Mouse (Mus musculus): ENCODE results near the gene Nek11. TPM values are rescaled to one million over a fixed set of nuclear protein-coding genes. Genes with fewer than 3 reads are reported as not detected.

Gene Nek11
- polyA plus RNA-seq, 1 experiment from 2014 or later, result not detected

- H3K9me3 ChIP-seq (ENCODE audit: low read length), result no peaks in the 10 kb centered on the region
- no peak overlapping the region for H3K9ac ChIP-seq (replicated peaks)
- H3K27ac ChIP-seq (ENCODE audit: low read depth), result no peak overlapping the region
- H3K4me1 ChIP-seq (ENCODE audit: insufficient read depth), result no peaks in the 10 kb centered on the region
- H3K27me3 ChIP-seq (ENCODE audit: insufficient read depth, low read length), result no peaks in the 10 kb centered on the region
- DNase-seq (no peak), ATAC-seq (no peak)
- no peak overlapping the region for H3K4me2 ChIP-seq (ENCODE audit: low read depth, low read length)
- TF ChIP-seq CTCF (IDR thresholded peaks at IDR 0.05; ENCODE audit: low read depth) (no peak), EP300 (IDR thresholded peaks at IDR 0.05; ENCODE audit: low read depth) (no peak)
- H3K4me3 ChIP-seq (ENCODE audit: low read depth, low read length), result no peak overlapping the region
- WGBS (ENCODE audit: insufficient replicate concordance), result 54% methylated on average over 6 of the region's 6 CpGs
- H3K36me3 ChIP-seq (replicated peaks; ENCODE audit: insufficient read depth, low read length), result no peaks in the 10 kb centered on the region
Observed at GRCm38 (mm10) chr9:105274286-105274685, 121.0 kb downstream of the Nek11 start.

DNA sequence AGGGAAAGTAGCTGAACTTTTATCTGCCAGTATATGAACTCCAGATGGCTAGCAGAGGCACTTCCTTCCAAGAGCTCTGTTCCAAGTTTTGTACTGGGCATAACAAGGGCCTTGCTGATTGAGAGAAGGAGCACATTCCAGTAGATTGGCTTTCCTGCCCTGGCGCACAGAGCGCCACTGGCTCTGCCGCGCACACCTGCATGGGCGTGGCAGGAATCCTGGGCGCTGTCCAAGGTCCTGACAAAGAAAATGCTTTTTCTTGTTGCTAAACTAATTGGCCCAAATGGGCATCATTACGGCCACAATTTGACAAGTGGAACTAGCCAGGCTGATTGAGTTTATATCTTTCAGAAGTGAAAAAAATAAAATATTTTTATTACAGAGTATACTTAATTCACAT lies 123.1 kb downstream of the Nek11 start:
- no peak overlapping the region for H3K9ac ChIP-seq (replicated peaks)
- no peaks in the 10 kb centered on the region for H3K36me3 ChIP-seq (replicated peaks; ENCODE audit: insufficient read depth, low read length)
- ATAC-seq (no peak), DNase-seq (peak; percentile 24)
- no peaks in the 10 kb centered on the region for H3K9me3 ChIP-seq (ENCODE audit: low read length)
- H3K4me2 ChIP-seq (ENCODE audit: low read depth, low read length), result no peak overlapping the region
- no peak overlapping the region for H3K4me3 ChIP-seq (ENCODE audit: low read depth, low read length)
- no peak for TF ChIP-seq EP300 (IDR thresholded peaks at IDR 0.05; ENCODE audit: low read depth)
- TF ChIP-seq CTCF (IDR thresholded peaks at IDR 0.05; ENCODE audit: low read depth), result no peak
- no peaks in the 10 kb centered on the region for H3K27me3 ChIP-seq (ENCODE audit: insufficient read depth, low read length)
- no peak overlapping the region for H3K27ac ChIP-seq (ENCODE audit: low read depth)
- no peaks in the 10 kb centered on the region for H3K4me1 ChIP-seq (ENCODE audit: insufficient read depth)
- WGBS (ENCODE audit: insufficient replicate concordance), result 15% methylated on average over 7 of the region's 7 CpGs

GRCm38 (mm10) chr9:105263140-105263539 lies 132.2 kb downstream of the Nek11 start:
- TF ChIP-seq CTCF (IDR thresholded peaks at IDR 0.05; ENCODE audit: low read depth) (no peak), EP300 (IDR thresholded peaks at IDR 0.05; ENCODE audit: low read depth) (no peak)
- no peak for ATAC-seq
- Histone ChIP-seq H3K36me3 (replicated peaks; ENCODE audit: insufficient read depth, low read length) (no peaks in the 10 kb centered on the region), H3K9ac (replicated peaks) (no peak overlapping the region), H3K4me1 (ENCODE audit: insufficient read depth) (no peaks in the 10 kb centered on the region), H3K4me2 (ENCODE audit: low read depth, low read length) (no peak overlapping the region), H3K4me3 (ENCODE audit: low read depth, low read length) (no peak overlapping the region), H3K27ac (ENCODE audit: low read depth) (no peak overlapping the region), H3K9me3 (ENCODE audit: low read length) (no peaks in the 10 kb centered on the region), H3K27me3 (ENCODE audit: insufficient read depth, low read length) (no peaks in the 10 kb centered on the region)
- no peak for DNase-seq
- WGBS (ENCODE audit: insufficient replicate concordance), result 45% methylated on average over 2 of the region's 2 CpGs

GRCm38 (mm10) chr9:105257668-105258067 lies 137.7 kb downstream of the Nek11 start:
- no peak for DNase-seq
- Histone ChIP-seq H3K27ac (ENCODE audit: low read depth) (no peak overlapping the region), H3K4me2 (ENCODE audit: low read depth, low read length) (no peak overlapping the region), H3K9ac (replicated peaks) (no peak overlapping the region), H3K4me3 (ENCODE audit: low read depth, low read length) (no peak overlapping the region), H3K27me3 (ENCODE audit: insufficient read depth, low read length) (no peaks in the 10 kb centered on the region), H3K36me3 (replicated peaks; ENCODE audit: insufficient read depth, low read length) (no peaks in the 10 kb centered on the region), H3K4me1 (ENCODE audit: insufficient read depth) (no peaks in the 10 kb centered on the region), H3K9me3 (ENCODE audit: low read length) (no peaks in the 10 kb centered on the region)
- ATAC-seq, result no peak
- 74% methylated on average over 10 of the region's 10 CpGs for WGBS (ENCODE audit: insufficient replicate concordance)
- TF ChIP-seq CTCF (IDR thresholded peaks at IDR 0.05; ENCODE audit: low read depth) (no peak), EP300 (IDR thresholded peaks at IDR 0.05; ENCODE audit: low read depth) (no peak)

GRCm38 (mm10) chr9:105254076-105254475 lies 141.2 kb downstream of the Nek11 start:
- H3K9me3 ChIP-seq (ENCODE audit: low read length), result no peaks in the 10 kb centered on the region; the same call in 1 of the 2 replicates
- H3K4me2 ChIP-seq (ENCODE audit: low read depth, low read length), result no peak overlapping the region
- 96% methylated on average over 1 of the region's 1 CpGs for WGBS (ENCODE audit: insufficient replicate concordance)
- no peak for DNase-seq
- no peaks in the 10 kb centered on the region for H3K36me3 ChIP-seq (replicated peaks; ENCODE audit: insufficient read depth, low read length)
- no peak overlapping the region for H3K4me3 ChIP-seq (ENCODE audit: low read depth, low read length)
- no peaks in the 10 kb centered on the region for H3K27me3 ChIP-seq (ENCODE audit: insufficient read depth, low read length)
- no peak for ATAC-seq
- TF ChIP-seq EP300 (IDR thresholded peaks at IDR 0.05; ENCODE audit: low read depth) (no peak), CTCF (IDR thresholded peaks at IDR 0.05; ENCODE audit: low read depth) (no peak)
- no peaks in the 10 kb centered on the region for H3K4me1 ChIP-seq (ENCODE audit: insufficient read depth)
- no peak overlapping the region for H3K9ac ChIP-seq (replicated peaks)
- no peak overlapping the region for H3K27ac ChIP-seq (ENCODE audit: low read depth)

DNA sequence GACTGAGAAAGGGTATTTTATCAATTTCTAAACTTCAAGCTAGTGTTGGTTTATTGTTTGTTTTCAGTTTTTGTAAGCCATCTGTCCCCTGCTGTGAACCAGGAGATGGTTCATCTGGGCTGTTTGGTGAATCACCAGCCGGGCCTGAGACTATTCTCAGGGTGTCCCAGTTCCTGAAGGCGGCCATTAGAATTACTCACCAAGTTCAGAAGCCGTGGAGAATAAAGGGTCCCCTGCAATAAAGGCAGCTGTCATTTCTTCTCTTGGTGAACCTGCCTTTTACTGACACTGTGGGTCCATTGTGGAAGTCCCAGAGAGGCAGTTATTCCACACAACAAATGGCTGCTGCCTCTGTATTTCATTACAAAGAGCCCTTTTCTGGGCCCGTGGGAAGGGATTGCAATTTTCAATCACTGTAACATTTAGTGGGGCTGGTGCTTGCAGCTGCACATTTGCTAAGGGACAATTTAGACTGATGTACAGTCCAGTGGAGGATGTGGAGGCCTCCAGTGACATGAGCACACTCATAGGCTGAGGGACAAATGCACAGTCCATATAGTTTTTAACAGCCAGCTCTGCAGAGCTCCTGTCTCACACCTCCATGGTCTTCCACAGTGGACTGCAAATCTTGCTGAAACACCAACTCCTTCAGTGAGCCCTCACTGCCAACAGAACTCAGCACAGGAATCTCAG lies 142.8 kb downstream of the Nek11 start:
- ATAC-seq (no peak), DNase-seq (no peak)
- TF ChIP-seq EP300 (IDR thresholded peaks at IDR 0.05; ENCODE audit: low read depth) (no peak), CTCF (IDR thresholded peaks at IDR 0.05; ENCODE audit: low read depth) (no peak)
- no peaks in the 10 kb centered on the region for H3K4me1 ChIP-seq (ENCODE audit: insufficient read depth)
- H3K36me3 ChIP-seq (replicated peaks; ENCODE audit: insufficient read depth, low read length), result no peaks in the 10 kb centered on the region
- WGBS (ENCODE audit: insufficient replicate concordance), result 72% methylated on average over 4 of the region's 4 CpGs
- H3K4me3 ChIP-seq (ENCODE audit: low read depth, low read length), result no peak overlapping the region
- H3K9me3 ChIP-seq (ENCODE audit: low read length), result no peaks in the 10 kb centered on the region; the same call in 1 of the 2 replicates
- no peaks in the 10 kb centered on the region for H3K27me3 ChIP-seq (ENCODE audit: insufficient read depth, low read length)
- no peak overlapping the region for H3K27ac ChIP-seq (ENCODE audit: low read depth)
- no peak overlapping the region for H3K9ac ChIP-seq (replicated peaks)
- no peak overlapping the region for H3K4me2 ChIP-seq (ENCODE audit: low read depth, low read length)
